Mouse (Mus musculus): Measurements from ENCODE around the gene Chd3. TPM values are rescaled to one million over a fixed set of nuclear protein-coding genes. Genes with fewer than 3 reads are reported as not detected.
"Not testable (repeated sequence)": the region's sequence is repeated elsewhere in the genome, so short reads cannot be mapped to it uniquely, and the experiment has no call there.

Gene Chd3
- polyA plus RNA-seq, 1 experiment = 199 TPM

DNA sequence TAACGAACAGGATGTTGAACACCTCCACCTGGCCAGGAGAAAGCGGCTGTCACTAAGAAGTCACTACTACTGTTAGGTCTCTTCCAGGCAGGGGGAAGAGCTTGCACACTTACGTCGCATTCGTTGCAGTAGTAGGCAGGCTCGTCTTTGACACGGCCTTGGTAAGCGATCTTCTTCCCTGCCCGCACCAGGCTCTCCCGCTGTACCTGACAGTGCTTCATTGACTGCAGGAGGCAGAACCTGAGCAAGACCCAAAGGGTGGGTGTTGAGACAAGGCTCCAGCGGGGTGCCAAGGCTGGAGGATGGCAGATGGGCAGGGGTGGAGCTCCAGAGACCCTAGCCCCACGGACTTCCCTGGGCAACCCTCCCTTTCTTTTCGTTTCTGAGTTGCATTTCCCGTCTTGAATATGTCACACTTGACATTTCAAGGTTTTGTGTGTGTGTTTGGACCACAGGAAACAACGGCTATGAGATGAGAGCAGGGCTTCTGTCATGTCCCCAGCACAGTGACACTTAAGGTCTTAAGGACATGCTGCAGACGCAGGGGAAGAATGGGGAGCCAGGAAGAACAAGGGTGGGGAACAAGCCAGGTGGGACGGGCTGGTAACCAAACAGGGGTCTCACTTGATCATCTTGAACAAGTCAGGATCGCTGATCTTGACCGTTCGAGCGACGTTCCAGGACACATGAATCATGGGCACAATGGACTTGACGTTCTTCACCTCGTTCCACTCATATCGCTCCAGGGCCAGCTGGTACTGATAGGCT lies 31.1 kb upstream of the Chd3 start:
- H3K4me3 ChIP-seq (ENCODE audit: insufficient read depth, low read length) = no peak overlapping the region
- peaks cover 4% of the 10 kb centered on the region; the same call in 1 of the 2 replicates for H3K4me1 ChIP-seq (ENCODE audit: control insufficient read depth, insufficient read depth, low read length)
- no peak overlapping the region for H3K27ac ChIP-seq (ENCODE audit: insufficient read depth, low read length)
- no peak for TF ChIP-seq CTCF (IDR thresholded peaks at IDR 0.05; ENCODE audit: borderline replicate concordance, insufficient read depth, low read length)

DNA sequence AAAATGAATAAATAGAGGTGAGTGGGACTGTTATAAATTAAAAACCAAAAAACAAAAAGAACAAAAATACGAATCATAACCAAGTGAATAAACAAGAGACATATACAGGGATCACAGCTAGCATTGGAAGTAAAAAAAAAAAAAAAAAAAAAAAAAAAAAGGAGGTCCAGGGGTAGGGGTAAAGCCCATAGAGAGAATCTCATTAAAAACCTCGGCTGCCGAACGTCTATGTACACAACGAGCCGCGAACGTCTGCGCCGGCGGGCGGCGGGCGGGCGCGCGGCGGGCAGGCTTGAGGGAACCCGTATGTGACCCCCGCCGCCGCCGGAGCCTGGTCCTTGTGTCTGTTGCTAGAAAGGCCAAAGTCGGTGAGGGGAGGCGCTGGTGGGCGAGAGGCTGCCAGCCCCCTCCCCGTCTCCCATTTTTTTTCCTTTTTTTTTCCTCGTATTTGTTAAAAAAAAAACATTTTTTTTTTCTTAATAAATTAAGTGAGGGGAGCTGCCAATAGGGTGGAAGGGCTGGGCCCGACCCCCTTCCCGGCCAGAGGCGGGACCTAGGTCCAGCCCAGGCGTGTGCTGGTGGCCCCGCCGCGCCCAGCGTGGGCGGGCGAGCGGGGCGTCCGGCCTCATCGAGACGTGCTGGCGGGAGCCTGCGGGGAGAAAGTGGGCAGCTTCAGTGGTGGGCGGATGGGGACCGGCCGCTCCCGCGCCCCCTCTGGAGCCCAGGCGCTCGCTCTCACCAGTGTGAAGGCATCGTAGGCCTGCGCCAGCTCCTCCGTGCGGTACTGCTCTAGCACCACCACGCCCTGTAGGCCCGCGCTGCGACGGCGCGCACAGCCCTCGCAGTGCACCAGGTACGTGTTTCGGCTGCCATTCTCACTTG lies 30.2 kb upstream of the Chd3 start:
- H3K4me3 ChIP-seq (ENCODE audit: insufficient read depth, low read length) = no peak overlapping the region
- H3K4me1 ChIP-seq (ENCODE audit: control insufficient read depth, insufficient read depth, low read length) = peaks cover 4% of the 10 kb centered on the region; the same call in 1 of the 2 replicates
- H3K27ac ChIP-seq (ENCODE audit: insufficient read depth, low read length) = no peak overlapping the region
- TF ChIP-seq POLR2A (IDR thresholded peaks at IDR 0.05; ENCODE audit: low read depth, low read length) (no peak), CTCF (IDR thresholded peaks at IDR 0.05; ENCODE audit: borderline replicate concordance, insufficient read depth, low read length) (no peak)

DNA sequence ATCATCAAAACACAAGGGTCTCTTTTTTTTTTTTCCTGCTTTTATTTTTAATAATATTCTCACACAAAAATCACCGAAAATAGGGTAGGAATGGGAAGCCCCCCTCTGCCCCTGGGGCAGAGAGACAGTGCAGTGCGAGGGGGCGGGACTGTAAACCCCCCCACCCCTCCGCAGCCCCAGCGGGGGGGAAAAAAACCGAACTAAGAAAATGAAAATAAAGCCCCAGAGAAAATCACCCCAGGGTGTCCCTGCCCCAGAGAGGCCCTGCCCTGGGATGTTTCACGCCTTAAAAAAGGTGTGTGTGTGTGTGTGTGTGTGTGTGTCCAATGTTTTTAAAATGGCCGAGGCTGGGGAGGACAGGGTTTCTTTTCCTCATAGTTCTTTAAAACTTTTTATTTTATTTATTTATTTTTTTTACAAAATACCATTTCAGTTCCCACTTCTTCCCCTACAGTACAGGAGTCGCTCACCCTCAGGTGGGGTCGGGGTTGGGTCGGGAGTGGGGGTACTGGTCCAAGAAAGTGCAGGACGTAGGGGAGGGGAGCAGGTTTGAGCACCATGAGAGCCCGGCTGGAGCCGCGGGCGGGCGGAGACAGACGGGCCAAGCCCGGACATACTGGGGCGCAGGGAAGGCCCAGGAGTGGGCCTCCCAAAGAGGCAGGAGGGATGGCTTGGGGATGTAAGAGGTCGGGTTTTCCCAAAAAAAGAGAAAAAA lies 29.4 kb upstream of the Chd3 start:
- TF ChIP-seq POLR2A (IDR thresholded peaks at IDR 0.05; ENCODE audit: low read depth, low read length) (no peak), CTCF (IDR thresholded peaks at IDR 0.05; ENCODE audit: borderline replicate concordance, insufficient read depth, low read length) (no peak)
- H3K4me1 ChIP-seq (ENCODE audit: control insufficient read depth, insufficient read depth, low read length) = peaks cover 4% of the 10 kb centered on the region; the same call in 1 of the 2 replicates
- 0 out of 2 replicates have a peak overlapping the region, but pooled peaks have one; percentile 94 for H3K27ac ChIP-seq (ENCODE audit: insufficient read depth, low read length)
- H3K4me3 ChIP-seq (ENCODE audit: insufficient read depth, low read length) = no peak overlapping the region

DNA sequence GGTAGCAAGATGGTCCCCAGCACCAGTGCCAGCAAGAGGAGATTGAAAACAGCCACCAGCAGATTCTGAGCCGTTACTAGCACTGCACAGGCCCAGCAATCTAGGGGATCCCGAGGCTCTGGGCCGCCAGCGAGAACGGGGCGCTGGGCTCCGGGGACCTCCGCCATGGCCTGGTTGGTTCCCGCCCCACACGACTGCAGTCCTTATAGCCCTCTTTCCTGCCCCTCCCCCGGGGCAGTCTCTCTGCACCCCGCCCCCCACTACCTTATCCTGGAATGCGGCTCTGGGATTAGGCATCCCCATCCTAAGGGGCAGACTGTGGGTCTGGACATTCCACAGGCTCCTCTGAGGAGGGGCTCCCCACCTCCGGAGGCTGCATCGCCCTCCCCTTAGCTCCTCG lies 28.9 kb upstream of the Chd3 start, which contains the start of gene Tmem88:
Tmem88 (minus strand) TSS at position 176 of the 400 bp plus-strand sequence.
- Histone ChIP-seq H3K4me3 (ENCODE audit: insufficient read depth, low read length) (peak within 1 kb of the TSS; percentile 85), H3K27ac (ENCODE audit: insufficient read depth, low read length) (peak within 1 kb of the TSS; percentile 94), H3K4me1 (ENCODE audit: control insufficient read depth, insufficient read depth, low read length) (peaks cover 4% of the 10 kb centered on the region; the same call in 1 of the 2 replicates)
- TF ChIP-seq POLR2A (IDR thresholded peaks at IDR 0.05; ENCODE audit: low read depth, low read length) (peak; percentile 53), CTCF (IDR thresholded peaks at IDR 0.05; ENCODE audit: borderline replicate concordance, insufficient read depth, low read length) (no peak)

DNA sequence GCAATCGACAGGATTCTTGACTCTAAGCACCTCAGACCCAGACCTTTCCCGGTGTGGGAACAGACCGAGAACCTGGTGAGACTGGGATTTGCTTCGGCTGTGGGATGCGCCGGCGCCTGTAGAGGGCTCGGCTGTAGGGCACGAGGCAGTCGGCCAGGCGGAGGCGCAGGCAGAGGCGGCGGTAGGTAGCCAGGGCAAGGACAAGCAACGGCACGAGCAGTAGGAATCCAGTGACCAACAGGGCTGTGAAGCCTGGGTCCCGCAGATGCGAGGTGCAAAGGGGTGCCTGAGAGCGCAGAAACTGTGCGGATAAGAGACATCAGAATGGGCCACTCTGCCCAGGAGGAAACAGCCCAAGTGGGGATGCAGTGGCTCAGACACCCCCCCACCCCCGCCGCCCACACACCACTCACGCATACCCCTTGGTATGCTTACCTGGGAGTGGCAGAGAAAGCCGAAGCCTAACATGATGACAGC lies 28.4 kb upstream of the Chd3 start:
- H3K4me1 ChIP-seq (ENCODE audit: control insufficient read depth, insufficient read depth, low read length) = peaks cover 4% of the 10 kb centered on the region; the same call in 1 of the 2 replicates

DNA sequence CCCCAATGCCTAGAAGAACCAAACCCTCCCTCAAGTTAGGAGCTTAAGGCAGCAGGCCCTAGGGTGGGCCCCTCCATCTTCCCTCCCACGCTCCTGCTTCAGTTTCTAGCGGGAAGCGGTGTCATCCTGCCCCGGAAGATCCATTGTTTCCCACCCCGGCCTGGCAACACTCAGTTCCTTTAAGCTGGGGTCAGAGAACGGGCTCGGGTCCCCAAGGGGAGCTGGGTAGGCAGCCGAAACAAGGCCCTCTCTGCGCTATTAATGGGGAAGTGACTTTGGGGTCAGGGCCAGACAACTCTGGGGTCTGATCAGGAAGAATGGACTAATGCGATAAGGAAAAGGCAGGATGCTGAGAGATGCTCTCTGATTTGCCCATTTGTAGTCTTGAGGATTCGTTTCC lies 27.6 kb upstream of the Chd3 start:
- peak overlapping the region; percentile 94 for H3K27ac ChIP-seq (ENCODE audit: insufficient read depth, low read length)
- peaks cover 4% of the 10 kb centered on the region; the same call in 1 of the 2 replicates for H3K4me1 ChIP-seq (ENCODE audit: control insufficient read depth, insufficient read depth, low read length)
- H3K4me3 ChIP-seq (ENCODE audit: insufficient read depth, low read length) = peak overlapping the region; percentile 85
- no peak for TF ChIP-seq CTCF (IDR thresholded peaks at IDR 0.05; ENCODE audit: borderline replicate concordance, insufficient read depth, low read length)
- TF ChIP-seq POLR2A (IDR thresholded peaks at IDR 0.05; ENCODE audit: low read depth, low read length) = peak; percentile 30; the same call in 1 of the 2 replicates

More for the DNA sequence above, 28.4 kb upstream of the Chd3 start:
- TF ChIP-seq CTCF (IDR thresholded peaks at IDR 0.05; ENCODE audit: borderline replicate concordance, insufficient read depth, low read length) (no peak), POLR2A (IDR thresholded peaks at IDR 0.05; ENCODE audit: low read depth, low read length) (no peak)
- Histone ChIP-seq H3K4me3 (ENCODE audit: insufficient read depth, low read length) (peak overlapping the region; percentile 85), H3K27ac (ENCODE audit: insufficient read depth, low read length) (peak overlapping the region; percentile 94)

DNA sequence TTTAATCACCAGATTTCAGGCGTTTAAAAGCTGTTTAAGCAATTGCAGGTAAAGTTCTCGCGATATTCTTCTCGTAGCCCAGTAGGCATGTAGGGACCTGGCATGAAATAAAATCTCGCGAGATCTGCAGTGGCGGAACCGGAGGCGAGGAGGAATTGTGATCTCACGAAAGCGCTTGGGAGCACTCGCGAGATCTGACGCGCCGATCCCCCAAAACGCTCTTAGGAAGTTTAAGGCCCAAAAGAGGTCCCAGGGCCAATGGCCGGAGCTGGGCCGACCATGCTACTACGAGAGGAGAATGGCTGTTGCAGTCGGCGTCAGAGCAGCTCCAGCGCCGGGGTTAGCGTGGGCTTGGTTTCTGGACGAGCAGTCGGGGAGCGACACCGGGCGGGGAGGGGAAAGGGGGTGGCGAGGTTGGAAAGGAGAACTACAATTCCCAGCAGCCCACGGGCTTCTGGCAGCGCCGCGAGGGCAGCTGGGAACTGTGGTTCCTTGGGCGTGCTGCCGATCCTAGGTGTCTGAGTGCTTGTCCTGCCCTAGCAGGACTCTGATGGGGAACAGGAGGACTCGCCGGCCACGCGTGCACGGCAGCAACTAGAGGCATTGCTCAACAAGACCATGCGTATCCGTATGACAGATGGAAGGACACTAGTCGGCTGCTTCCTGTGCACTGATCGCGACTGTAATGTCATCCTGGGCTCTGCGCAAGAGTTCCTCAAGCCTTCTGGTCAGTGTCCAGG lies 26.6 kb upstream of the Chd3 start:
- Histone ChIP-seq H3K27ac (ENCODE audit: insufficient read depth, low read length) (peak overlapping the region; percentile 94), H3K4me3 (ENCODE audit: insufficient read depth, low read length) (peak overlapping the region; percentile 87), H3K4me1 (ENCODE audit: control insufficient read depth, insufficient read depth, low read length) (peaks cover 4% of the 10 kb centered on the region; the same call in 1 of the 2 replicates)
- TF ChIP-seq POLR2A (IDR thresholded peaks at IDR 0.05; ENCODE audit: low read depth, low read length) (peak; percentile 86), CTCF (IDR thresholded peaks at IDR 0.05; ENCODE audit: borderline replicate concordance, insufficient read depth, low read length) (no peak)

DNA sequence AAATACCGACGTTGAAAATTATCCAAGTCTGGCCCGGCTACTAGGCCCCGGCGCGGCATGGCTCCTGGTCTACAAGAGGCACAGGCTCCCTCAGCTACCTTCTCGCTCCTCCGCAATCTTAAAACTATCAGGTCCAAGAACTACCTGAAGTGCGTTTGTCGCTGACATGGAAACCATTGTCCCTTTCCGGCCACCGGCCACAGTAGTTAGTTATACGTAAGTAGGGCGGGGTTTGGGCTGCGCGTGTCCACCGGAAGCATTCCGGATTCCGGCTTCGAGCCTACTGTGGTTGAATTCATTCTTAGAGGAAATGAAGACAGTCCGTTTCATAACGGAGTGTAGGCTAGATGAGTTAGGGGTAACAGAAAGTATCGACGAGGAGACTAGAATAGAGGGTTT lies 26.0 kb upstream of the Chd3 start, which contains the start of the genes Naa38 and Cyb5d1:
Naa38 (plus strand) TSS at position 253 of the 399 bp plus-strand sequence.
Cyb5d1 (minus strand) TSS at position 397 of the 399 bp plus-strand sequence.
- TF ChIP-seq POLR2A (IDR thresholded peaks at IDR 0.05; ENCODE audit: low read depth, low read length) = peak; percentile 46; the same call in 1 of the 2 replicates
- not testable (repeated sequence) for H3K4me1 ChIP-seq (ENCODE audit: control insufficient read depth, insufficient read depth, low read length)

DNA sequence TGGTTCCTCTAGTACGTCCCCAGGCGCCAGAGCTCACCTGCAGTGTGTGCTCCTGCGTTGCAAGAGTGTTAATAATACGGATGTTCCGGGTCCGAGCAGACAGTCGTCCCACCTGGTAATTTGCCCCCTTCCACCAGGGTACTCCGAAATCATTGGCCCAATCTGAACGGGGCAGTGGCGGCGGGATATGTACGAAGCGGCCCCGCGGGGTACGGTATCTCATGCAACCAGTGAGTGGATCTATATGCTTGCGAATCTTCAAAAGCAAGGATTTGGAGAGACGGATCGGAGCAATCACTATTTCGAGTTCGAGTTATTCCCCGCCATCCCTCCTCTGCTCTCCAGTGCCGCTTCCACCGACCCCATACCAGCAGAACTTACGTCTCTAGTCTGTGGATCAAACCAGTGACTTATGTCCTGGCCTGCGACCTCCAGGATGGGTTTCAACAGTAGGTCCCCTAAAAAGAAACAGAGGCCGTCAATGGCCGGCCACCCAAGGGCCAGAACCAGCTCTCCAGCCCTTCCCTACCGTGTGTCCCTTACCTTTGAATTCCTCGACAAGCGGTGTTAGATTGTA lies 25.5 kb upstream of the Chd3 start:
- not testable (repeated sequence) for H3K27ac ChIP-seq (ENCODE audit: insufficient read depth, low read length); H3K4me1 ChIP-seq (ENCODE audit: control insufficient read depth, insufficient read depth, low read length)
- H3K4me3 ChIP-seq (ENCODE audit: insufficient read depth, low read length) = peak overlapping the region; percentile 87

More for the DNA sequence above, 26.0 kb upstream of the Chd3 start, which contains the start of the genes Naa38 and Cyb5d1:
- Histone ChIP-seq H3K27ac (ENCODE audit: insufficient read depth, low read length) (peak within 1 kb of the TSS; percentile 94), H3K4me3 (ENCODE audit: insufficient read depth, low read length) (peak within 1 kb of the TSS; percentile 87)

All from embryonic fibroblast, embryonic 13.5 days (primary cell).